Mouse (Mus musculus) limb, embryonic 14.5 days (tissue): ENCODE data around the gene Tns4. TPM values are rescaled to one million over a fixed set of nuclear protein-coding genes. Genes with fewer than 3 reads are reported as not detected.

Source experiments
- ATAC-seq: fragments of 200-750 bp; cut with Nextera tagmentation; 2 replicates; pipeline ENCODE4 v1.8.0; 2017; ENCODE audit warnings: low read depth, moderate number of reproducible peaks, moderate TSS enrichment; ENCODE audit not compliant: low FRiP score
- DNase-seq: peaks from one replicate; pipeline ENCODE4 v3.0.0-alpha.2; 2015; ENCODE audit warnings: low spot score
- H3K27ac ChIP-seq: fragments of 300-500 bp; sonication (generic); replicated peaks from 2 replicates; pipeline ENCODE4 v1.5.1; 2014; ENCODE audit warnings: low read depth, mild to moderate bottlenecking, low read length, moderate library complexity, mixed read lengths
- H3K27me3 ChIP-seq: fragments of 300-500 bp; sonication (generic); 2 replicates; pipeline ENCODE4 v1.6.1; 2014; ENCODE audit warnings: low read length, mixed read lengths; ENCODE audit not compliant: control insufficient read depth, insufficient read depth
- H3K36me3 ChIP-seq: fragments of 300-500 bp; sonication (generic); 2 replicates; pipeline ENCODE4 v1.6.1; 2014; ENCODE audit warnings: mild to moderate bottlenecking, low read length, moderate library complexity, mixed read lengths; ENCODE audit not compliant: control insufficient read depth, insufficient read depth
- H3K4me1 ChIP-seq: fragments of 300-500 bp; sonication (generic); 2 replicates; pipeline ENCODE4 v1.6.1; 2014; ENCODE audit warnings: antibody characterized with exemption, low read length, mixed read lengths; ENCODE audit not compliant: control insufficient read depth, insufficient read depth
- H3K4me2 ChIP-seq: fragments of 300-500 bp; sonication (generic); replicated peaks from 2 replicates; pipeline ENCODE4 v1.6.1; 2014; ENCODE audit warnings: low read depth, mild to moderate bottlenecking, low read length, moderate library complexity; ENCODE audit not compliant: severe bottlenecking
- H3K4me3 ChIP-seq: fragments of 300-500 bp; sonication (generic); replicated peaks from 2 replicates; pipeline ENCODE4 v1.5.1; 2014; ENCODE audit warnings: low read length
- H3K9ac ChIP-seq: fragments of 300-500 bp; sonication (generic); 2 replicates; pipeline ENCODE4 v1.6.1; 2014; ENCODE audit warnings: mild to moderate bottlenecking, low read depth, low read length, moderate library complexity; ENCODE audit not compliant: severe bottlenecking
- H3K9me3 ChIP-seq: fragments of 300-500 bp; sonication (generic); 2 replicates; pipeline ENCODE4 v1.6.1; 2016; ENCODE audit warnings: low read length; ENCODE audit not compliant: control insufficient read depth
- POLR2A ChIP-seq: fragments of 200-500 bp; IDR thresholded peaks from 2 replicates; pipeline ENCODE4 v1.8.0; 2012; ENCODE audit warnings: inconsistent platforms, mild to moderate bottlenecking, moderate library complexity, borderline replicate concordance; ENCODE audit not compliant: insufficient read depth, insufficient read length; ENCODE audit errors: extremely low read depth
- WGBS: fragments of 180-500 bp; shearing (Covaris S2); extraction: QIAGEN DNeasy Blood & Tissue Kit; methylation state at CpG from one replicate; pipeline ENCODE4 v1.1.7; 2014; 5-methylcytosine and 5-hydroxymethylcytosine counted together
- polyA plus RNA-seq, 2 experiments: library from polyadenylated mRNA; depleted of rRNA in 1 of 2; stranded (reverse) in 1 of 2; unstranded in 1 of 2; fragments of >200 nt; fragmentation: Nextera tagmentation in 1 of 2; extraction: Ambion mirVana in 1 of 2; gene quantifications; 2 replicates each; pipeline versions ENCODE4 v1.2.1 to v1.2.3; 2012 to 2014

Tns4 gene
- polyA plus RNA-seq, 2 experiments, result 1.6 to 2.5 TPM

- no peaks in the 10 kb centered on the region for H3K27me3 ChIP-seq
- peak within 1 kb of the TSS; percentile 97 for H3K9ac ChIP-seq
- H3K36me3 ChIP-seq, result peaks cover 21% of the 10 kb centered on the region
- WGBS, result under 1% methylated on average over 48 of the region's 63 CpGs
- 0 out of 2 replicates have a peak, but pooled peaks have one; percentile 73 for TF ChIP-seq POLR2A
- no peaks in the 10 kb centered on the region for H3K9me3 ChIP-seq
- DNase-seq, result peak; percentile 87
- peak; percentile 88 for ATAC-seq
- peaks cover 31% of the 10 kb centered on the region for H3K4me1 ChIP-seq
- peak within 1 kb of the TSS; percentile 90 for H3K4me3 ChIP-seq
- peak within 1 kb of the TSS; percentile 96 for H3K27ac ChIP-seq
- peak within 1 kb of the TSS; percentile 97 for H3K4me2 ChIP-seq
Observed at GRCm38 (mm10) chr11:99041051-99041729, 47.9 kb downstream of the Tns4 start, which contains the start of gene Igfbp4. Gene Igfbp4, plus strand, starts transcription at chr11:99041244.

- Histone ChIP-seq H3K4me1 (peaks cover 23% of the 10 kb centered on the region), H3K4me2 (peak overlapping the region; percentile 97), H3K36me3 (peaks cover 14% of the 10 kb centered on the region), H3K9me3 (no peaks in the 10 kb centered on the region), H3K27me3 (no peaks in the 10 kb centered on the region), H3K9ac (peak overlapping the region; percentile 97), H3K27ac (peak overlapping the region; percentile 96), H3K4me3 (peak overlapping the region; percentile 90)
- DNase-seq, result peak; percentile 89
- under 1% methylated on average over 17 of the region's 17 CpGs for WGBS
- ATAC-seq, result peak; percentile 39; the same call in 1 of the 2 replicates
- no peak for TF ChIP-seq POLR2A
Observed at GRCm38 (mm10) chr11:99040346-99040974, 48.6 kb downstream of the Tns4 start.

- Histone ChIP-seq H3K4me2 (peak overlapping the region; percentile 97), H3K4me3 (peak overlapping the region; percentile 90), H3K27me3 (no peaks in the 10 kb centered on the region), H3K36me3 (peaks cover 7% of the 10 kb centered on the region), H3K4me1 (peaks cover 17% of the 10 kb centered on the region), H3K9me3 (no peaks in the 10 kb centered on the region), H3K27ac (peak overlapping the region; percentile 96), H3K9ac (peak overlapping the region; percentile 97)
- DNase-seq (peak; percentile 95), ATAC-seq (peak; percentile 74)
- under 1% methylated on average over 15 of the region's 15 CpGs for WGBS
- no peak for TF ChIP-seq POLR2A
Observed at GRCm38 (mm10) chr11:99039782-99040181, 49.3 kb downstream of the Tns4 start.

- H3K4me3 ChIP-seq, result no peak overlapping the region
- H3K9me3 ChIP-seq, result no peaks in the 10 kb centered on the region
- no peak for DNase-seq
- no peak for TF ChIP-seq POLR2A
- no peaks in the 10 kb centered on the region for H3K27me3 ChIP-seq
- 87% methylated on average over 6 of the region's 6 CpGs for WGBS
- 0 out of 2 replicates have a peak, but pooled peaks cover 3% of the 10 kb centered on the region for H3K4me1 ChIP-seq
- no peak overlapping the region for H3K27ac ChIP-seq
- no peak for ATAC-seq
- no peaks in the 10 kb centered on the region for H3K36me3 ChIP-seq
- no peak overlapping the region for H3K9ac ChIP-seq
- H3K4me2 ChIP-seq, result no peak overlapping the region
Observed at GRCm38 (mm10) chr11:99036254-99036653, 52.9 kb downstream of the Tns4 start.

GRCm38 (mm10) chr11:99035350-99035749 lies 53.8 kb downstream of the Tns4 start:
- no peak overlapping the region for H3K27ac ChIP-seq
- no peaks in the 10 kb centered on the region for H3K9me3 ChIP-seq
- DNase-seq, result no peak
- TF ChIP-seq POLR2A, result no peak
- no peaks in the 10 kb centered on the region for H3K27me3 ChIP-seq
- no peaks in the 10 kb centered on the region for H3K36me3 ChIP-seq
- WGBS, result 73% methylated on average over 4 of the region's 4 CpGs
- no peak overlapping the region for H3K9ac ChIP-seq
- H3K4me3 ChIP-seq, result no peak overlapping the region
- ATAC-seq, result no peak
- 0 out of 2 replicates have a peak, but pooled peaks cover under 1% of the 10 kb centered on the region for H3K4me1 ChIP-seq
- no peak overlapping the region for H3K4me2 ChIP-seq
